Comparison of ENCODE assay signal across 8 mouse cellular contexts in genomic region chr5:136929073-136929472, GRCm38 (mm10). TPM values are rescaled to one million over a fixed set of nuclear protein-coding genes. Genes with fewer than 3 reads are reported as not detected.
DNase-seq lines count a peak whose midpoint lies in the region; ATAC-seq lines count a peak whose summit lies in the region.

No protein-coding gene starts in this region.

- peak; percentile 70 to 93 for DNase-seq in adrenal gland, adult (ENCODE audit: inconsistent age in 2 of 2, low spot score in 1 of 2)
- peak; percentile 93 for DNase-seq in embryo, embryonic 10 days (ENCODE audit: low spot score)
- peak; percentile 60 for DNase-seq in gastrocnemius, postnatal 25 days
- peak; percentile 57 to 75 for DNase-seq in left cerebral cortex, adult 8-10 months (ENCODE audit: low spot score in 2 of 2)
- peak; percentile 77 for DNase-seq in right cerebral cortex, postnatal 25 days
- DNase-seq in urinary bladder, postnatal 25 days (ENCODE audit: low spot score): peak; percentile 69

- ATAC-seq in inflammation-experienced regulatory T-cells, adult 6 months: peak; percentile 46
- ATAC-seq in megakaryocyte-erythroid progenitor cell, adult 5-6 weeks (replicated peaks; ENCODE audit: low FRiP score, low TSS enrichment, poor library complexity, severe bottlenecking): peak; percentile 85

RNA-seq across cellular contexts. Expression of gene Ift22, which starts 21.1 kb away (rescaled TPM):
- total RNA-seq in gastrocnemius, postnatal 25 days (2021): 1 to 10 TPM; 5.6 to 6.9 TPM
- polyA plus RNA-seq in inflammation-experienced regulatory T-cells, adult 6 months (2017; shearing (Covaris generic)): 10 to 100 TPM in 2 of 3 experiments, 1 to 10 TPM in 1; 8.0 to 13.1 (median 11.1) TPM
- 10 to 100 TPM; 87.2 to 95.6 (median 91.6) TPM for total RNA-seq in left cerebral cortex, adult 8-10 months (2022)
- total RNA-seq in megakaryocyte-erythroid progenitor cell, adult 5-6 weeks (2014; fragmentation: Nextera tagmentation): 12.1 and 17.4 TPM in 2 replicates
- total RNA-seq in megakaryocyte-erythroid progenitor cell, adult 5-6 weeks (2017): 1.5 and 5.4 TPM in 2 replicates

RNA-seq across cellular contexts. Expression of gene Fis1, which starts 24.0 kb away (rescaled TPM):
- 100 to 1,000 TPM; 159 to 164 TPM for total RNA-seq in gastrocnemius, postnatal 25 days (2021)
- 100 to 1,000 TPM; 413 to 465 (median 425) TPM for polyA plus RNA-seq in inflammation-experienced regulatory T-cells, adult 6 months (2017; shearing (Covaris generic))
- 100 to 1,000 TPM; 256 to 283 (median 275) TPM for total RNA-seq in left cerebral cortex, adult 8-10 months (2022)
- total RNA-seq in megakaryocyte-erythroid progenitor cell, adult 5-6 weeks (2014; fragmentation: Nextera tagmentation): 160 and 187 TPM in 2 replicates
- 61.1 and 71.8 TPM in 2 replicates for total RNA-seq in megakaryocyte-erythroid progenitor cell, adult 5-6 weeks (2017)

RNA-seq across cellular contexts. Expression of gene Cldn15, which starts 37.3 kb away (rescaled TPM):
- total RNA-seq in gastrocnemius, postnatal 25 days (2021): 1 to 10 TPM in 1 of 2 experiments, under 1 TPM in 1; 0.67 to 3.3 TPM
- not detected for polyA plus RNA-seq in inflammation-experienced regulatory T-cells, adult 6 months (2017; shearing (Covaris generic))
- total RNA-seq in left cerebral cortex, adult 8-10 months (2022): under 1 TPM in 2 of 4 experiments, not detected in 2; 0.23 to 0.25 TPM
- total RNA-seq in megakaryocyte-erythroid progenitor cell, adult 5-6 weeks (2014; fragmentation: Nextera tagmentation): 0.13 TPM in 1 of 2 replicates, not detected in the other
- total RNA-seq in megakaryocyte-erythroid progenitor cell, adult 5-6 weeks (2017): not detected in 2 replicates

RNA-seq across cellular contexts. Expression of gene Col26a1, which starts 46.1 kb away (rescaled TPM):
- total RNA-seq in gastrocnemius, postnatal 25 days (2021): 1 to 10 TPM; 4.9 to 5.7 TPM
- polyA plus RNA-seq in inflammation-experienced regulatory T-cells, adult 6 months (2017; shearing (Covaris generic)): not detected
- 1 to 10 TPM; 6.0 to 8.4 (median 6.8) TPM for total RNA-seq in left cerebral cortex, adult 8-10 months (2022)
- not detected in 2 replicates for total RNA-seq in megakaryocyte-erythroid progenitor cell, adult 5-6 weeks (2014; fragmentation: Nextera tagmentation)
- total RNA-seq in megakaryocyte-erythroid progenitor cell, adult 5-6 weeks (2017): not detected in 2 replicates

RNA-seq across cellular contexts. Expression of gene Plod3, which starts 57.7 kb away (rescaled TPM):
- 10 to 100 TPM; 20.9 to 23.6 TPM for total RNA-seq in gastrocnemius, postnatal 25 days (2021)
- polyA plus RNA-seq in inflammation-experienced regulatory T-cells, adult 6 months (2017; shearing (Covaris generic)): 1 to 10 TPM; 4.7 to 6.7 (median 5.1) TPM
- 10 to 100 TPM; 27.9 to 43.3 (median 34.2) TPM for total RNA-seq in left cerebral cortex, adult 8-10 months (2022)
- total RNA-seq in megakaryocyte-erythroid progenitor cell, adult 5-6 weeks (2014; fragmentation: Nextera tagmentation): 19.8 and 22.1 TPM in 2 replicates
- total RNA-seq in megakaryocyte-erythroid progenitor cell, adult 5-6 weeks (2017): 19.0 and 22.1 TPM in 2 replicates

Comparison
In these comparisons a context has a peak if more than half of its experiments do, and no peak if none do; other contexts are left out.
1. Peak in every context shown above with its lines: DNase-seq and ATAC-seq.
2. RNA of gene Ift22, which starts 21.1 kb away (total RNA-seq): 87.2 to 95.6 TPM in left cerebral cortex, adult 8-10 months; 1.5 to 17.4 TPM in megakaryocyte-erythroid progenitor cell, adult 5-6 weeks and 5.6 to 6.9 TPM in gastrocnemius, postnatal 25 days; every median in the first group is over 4 times any median in the second.